Mouse (Mus musculus) midbrain, embryonic 13.5 days (tissue): ENCODE measurements at regions not wholly inside any gene's neighbourhood (a gene's known extent, or its start where the extent isn't known, plus 50 kb on each side); places are given as distances from the start of the nearest gene placed in this dataset.
A peak's percentile ranks its signal among the peaks of the same experiment; 100 is the strongest.

Source experiments
- ATAC-seq: fragments of 200-750 bp; cut with Nextera tagmentation; 2 replicates; pipeline ENCODE4 v1.8.0; 2017; ENCODE audit warnings: mild to moderate bottlenecking, moderate TSS enrichment, moderate library complexity
- H3K27ac ChIP-seq: fragments of 300-500 bp; sonication (generic); 2 replicates; pipeline ENCODE4 v1.5.1; 2015; ENCODE audit warnings: inconsistent platforms, mild to moderate bottlenecking, moderate library complexity
- H3K27me3 ChIP-seq: fragments of 300-500 bp; sonication (generic); 2 replicates; pipeline ENCODE4 v1.6.1; 2015; ENCODE audit warnings: mild to moderate bottlenecking, inconsistent platforms
- H3K36me3 ChIP-seq: fragments of 300-500 bp; sonication (generic); 2 replicates; pipeline ENCODE4 v1.6.1; 2015; ENCODE audit warnings: mild to moderate bottlenecking, inconsistent platforms
- H3K4me1 ChIP-seq: fragments of 300-500 bp; sonication (generic); replicated peaks from 2 replicates; pipeline ENCODE4 v1.6.1; 2015; ENCODE audit warnings: inconsistent platforms
- H3K4me2 ChIP-seq: fragments of 300-500 bp; sonication (generic); replicated peaks from 2 replicates; pipeline ENCODE4 v1.6.1; 2015; ENCODE audit warnings: moderate library complexity, mild to moderate bottlenecking, inconsistent platforms
- H3K4me3 ChIP-seq: fragments of 300-500 bp; sonication (generic); replicated peaks from 2 replicates; pipeline ENCODE4 v1.5.1; 2015; ENCODE audit warnings: mild to moderate bottlenecking, inconsistent platforms
- H3K9ac ChIP-seq: fragments of 300-500 bp; sonication (generic); replicated peaks from 2 replicates; pipeline ENCODE4 v1.6.1; 2015; ENCODE audit warnings: mild to moderate bottlenecking, inconsistent platforms
- H3K9me3 ChIP-seq: fragments of 300-500 bp; sonication (generic); 2 replicates; pipeline ENCODE4 v1.6.1; 2016; ENCODE audit warnings: mild to moderate bottlenecking, inconsistent platforms
- WGBS: fragments of 180-500 bp; shearing (Covaris S2); methylation state at CpG from one replicate; pipeline ENCODE4 v1.1.7; 2015; 5-methylcytosine and 5-hydroxymethylcytosine counted together

- H3K27me3 ChIP-seq: no peaks in the 10 kb centered on the region
- no peaks in the 10 kb centered on the region for H3K4me1 ChIP-seq
- no peak for ATAC-seq
- H3K27ac ChIP-seq: 0 out of 2 replicates have a peak overlapping the region, but pooled peaks have one; percentile 35
- H3K9me3 ChIP-seq: no peaks in the 10 kb centered on the region
- no peak overlapping the region for H3K9ac ChIP-seq
- H3K4me3 ChIP-seq: no peak overlapping the region
- H3K4me2 ChIP-seq: no peak overlapping the region
- 57% methylated on average over 4 of the region's 4 CpGs for WGBS
- no peaks in the 10 kb centered on the region for H3K36me3 ChIP-seq
Measured at GRCm38 (mm10) chr12:48729851-48730250, 652.6 kb upstream of the Foxg1 start.

DNA sequence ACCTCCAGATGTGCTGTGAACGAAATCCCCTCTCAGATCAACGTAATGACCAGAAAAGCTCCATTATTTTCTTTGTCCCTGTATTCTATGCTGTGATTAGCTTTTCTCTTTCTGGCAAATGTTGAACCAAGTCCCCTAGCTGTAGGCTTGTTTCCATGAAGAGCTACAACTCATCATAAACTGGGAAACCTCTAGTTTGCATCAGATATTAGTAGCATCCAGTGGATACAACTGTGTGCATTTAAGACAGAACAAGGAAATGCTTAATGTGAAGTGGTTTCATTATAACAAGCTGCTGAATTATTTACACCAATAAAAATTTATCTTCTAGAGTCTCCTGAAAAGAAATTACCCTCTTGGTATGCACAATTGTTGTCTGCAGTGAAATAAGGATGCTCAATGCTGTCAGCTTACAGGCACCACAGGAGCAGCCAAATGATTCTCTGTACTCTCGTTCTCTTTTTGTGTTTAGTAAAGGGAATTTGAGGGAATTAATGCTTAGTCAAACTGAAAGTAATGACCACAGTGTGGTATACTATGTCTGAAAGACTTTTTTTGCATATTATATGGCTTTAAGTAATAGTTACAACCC is 623.6 kb upstream of the Foxg1 start:
- H3K9ac ChIP-seq: no peak overlapping the region
- H3K9me3 ChIP-seq: no peaks in the 10 kb centered on the region
- ATAC-seq: no peak
- WGBS: 64% methylated on average over 3 of the region's 3 CpGs
- no peaks in the 10 kb centered on the region for H3K36me3 ChIP-seq
- no peak overlapping the region for H3K4me2 ChIP-seq
- no peaks in the 10 kb centered on the region for H3K4me1 ChIP-seq
- no peak overlapping the region for H3K27ac ChIP-seq
- no peaks in the 10 kb centered on the region for H3K27me3 ChIP-seq
- no peak overlapping the region for H3K4me3 ChIP-seq
